Mouse (Mus musculus) large intestine, adult 2 months (tissue): ENCODE data around the gene Rarb. TPM values are rescaled to one million over a fixed set of nuclear protein-coding genes. Genes with fewer than 3 reads are reported as not detected.

Source experiments
- DNase-seq: peaks from one replicate; pipeline ENCODE4 v3.0.0-alpha.2; 2012; ENCODE audit warnings: low read depth, low spot score
- WGBS: fragments of 180-500 bp; shearing (Covaris S2); methylation state at CpG from one replicate; pipeline ENCODE4 v1.1.7; 2018; 5-methylcytosine and 5-hydroxymethylcytosine counted together
- polyA plus RNA-seq: library from polyadenylated mRNA; depleted of rRNA; stranded (reverse); fragments of >200 nt; gene quantifications from 2 replicates; pipeline ENCODE4 v1.2.3, GENCODE M21; 2012

The Rarb gene
- polyA plus RNA-seq, 1 experiment, result 1.5 TPM

- WGBS, result 82% methylated on average over 8 of the region's 8 CpGs
- DNase-seq, result no peak
Observed at GRCm38 (mm10) chr14:16548200-16548576, 270.8 kb downstream of the Rarb start.

- DNase-seq, result no peak
- 67% methylated on average over 6 of the region's 6 CpGs for WGBS
Observed at GRCm38 (mm10) chr14:16547492-16548199, 271.3 kb downstream of the Rarb start.

GRCm38 (mm10) chr14:16544995-16545394 is 274.0 kb downstream of the Rarb start:
- 29% methylated on average over 2 of the region's 2 CpGs for WGBS
- DNase-seq, result no peak

GRCm38 (mm10) chr14:16541641-16542040 is 277.3 kb downstream of the Rarb start:
- 51% methylated on average over 1 of the region's 1 CpGs for WGBS
- no peak for DNase-seq

- WGBS, result 67% methylated on average over 4 of the region's 4 CpGs
- DNase-seq, result no peak
Observed at GRCm38 (mm10) chr14:16537433-16537832, 281.5 kb downstream of the Rarb start.

GRCm38 (mm10) chr14:16528631-16529030 is 290.3 kb downstream of the Rarb start:
- 80% methylated on average over 2 of the region's 2 CpGs for WGBS
- no peak for DNase-seq

GRCm38 (mm10) chr14:16526120-16526519 is 292.8 kb downstream of the Rarb start:
- 85% methylated on average over 3 of the region's 3 CpGs for WGBS
- DNase-seq, result no peak

GRCm38 (mm10) chr14:16525137-16525924 is 293.6 kb downstream of the Rarb start:
- no peak for DNase-seq
- 79% methylated on average over 5 of the region's 5 CpGs for WGBS

GRCm38 (mm10) chr14:16522852-16523251 is 296.1 kb downstream of the Rarb start:
- 79% methylated on average over 3 of the region's 3 CpGs for WGBS
- no peak for DNase-seq

- DNase-seq, result no peak
- 71% methylated on average over 8 of the region's 8 CpGs for WGBS
Observed at GRCm38 (mm10) chr14:16519588-16520167, 299.3 kb downstream of the Rarb start.

- no peak for DNase-seq
Observed at GRCm38 (mm10) chr14:16517958-16518357, 301.0 kb downstream of the Rarb start.

GRCm38 (mm10) chr14:16515731-16516130 is 303.2 kb downstream of the Rarb start:
- DNase-seq, result no peak
- 17% methylated on average over 3 of the region's 3 CpGs for WGBS

GRCm38 (mm10) chr14:16510574-16510973 is 308.4 kb downstream of the Rarb start:
- no peak for DNase-seq
- WGBS, result 48% methylated on average over 4 of the region's 4 CpGs

- DNase-seq, result no peak
- 66% methylated on average over 4 of the region's 4 CpGs for WGBS
Observed at GRCm38 (mm10) chr14:16509825-16510224, 309.1 kb downstream of the Rarb start.

- 93% methylated on average over 7 of the region's 7 CpGs for WGBS
- no peak for DNase-seq
Observed at GRCm38 (mm10) chr14:16508760-16509159, 310.2 kb downstream of the Rarb start.

- WGBS, result 29% methylated on average over 2 of the region's 2 CpGs
- no peak for DNase-seq
Observed at GRCm38 (mm10) chr14:16497226-16497661, 321.7 kb downstream of the Rarb start.

- no peak for DNase-seq
- 54% methylated on average over 8 of the region's 8 CpGs for WGBS
Observed at GRCm38 (mm10) chr14:16483656-16484380, 335.1 kb downstream of the Rarb start.

GRCm38 (mm10) chr14:16480621-16481020 is 338.3 kb downstream of the Rarb start:
- no peak for DNase-seq
- 63% methylated on average over 6 of the region's 6 CpGs for WGBS

- no peak for DNase-seq
- 51% methylated on average over 2 of the region's 2 CpGs for WGBS
Observed at GRCm38 (mm10) chr14:16479521-16479920, 339.4 kb downstream of the Rarb start.
